Mouse (Mus musculus): ENCODE measurements around the gene Ccdc148.

DNA sequence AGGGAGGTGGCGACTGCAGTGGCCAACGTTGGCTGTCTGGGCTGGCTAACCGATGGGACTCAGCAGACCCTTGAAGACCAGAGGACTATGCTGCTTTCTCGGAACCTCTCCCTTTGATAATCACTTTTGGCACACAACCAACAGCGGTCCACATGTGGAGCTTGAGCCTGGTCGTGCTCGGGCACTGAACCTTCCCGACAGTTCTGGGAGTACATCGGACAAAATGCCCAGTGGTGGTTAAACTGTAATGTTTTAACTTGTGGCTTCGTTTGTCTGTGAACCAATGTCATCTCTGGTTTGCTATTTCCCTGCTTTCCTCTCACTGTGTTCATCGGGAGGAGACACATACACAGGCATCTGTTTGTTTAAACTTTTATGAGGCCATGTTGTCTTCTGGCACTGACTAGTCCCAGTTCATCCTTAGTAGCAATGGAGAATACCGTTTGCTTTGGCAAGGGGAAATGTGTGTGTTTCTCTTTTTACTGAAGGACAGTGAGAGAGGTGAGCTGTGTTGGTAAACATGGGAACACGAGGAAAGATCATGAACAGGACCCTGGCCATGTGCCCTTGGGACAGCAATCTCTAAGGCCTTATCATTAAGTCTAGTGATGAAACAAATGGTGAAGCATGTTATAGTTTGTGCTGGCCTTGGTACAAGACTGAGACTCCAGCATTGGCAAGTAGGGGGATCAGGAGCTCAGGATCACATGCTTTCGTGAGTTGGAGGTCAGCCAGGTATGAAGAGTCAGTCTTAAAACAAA lies 167.9 kb downstream of the Ccdc148 start:
- TF ChIP-seq FOSL1 (IDR thresholded peaks at IDR 0.05; ENCODE audit: insufficient read depth, low read length, poor library complexity, severe bottlenecking) (no peak), CTCF (IDR thresholded peaks at IDR 0.05; ENCODE audit: control insufficient read depth, insufficient read depth, insufficient read length) (no peak), USF1 (IDR thresholded peaks at IDR 0.05; ENCODE audit: low read depth) (no peak), MYOG (IDR thresholded peaks at IDR 0.05; ENCODE audit: control insufficient read depth, extremely low read depth, insufficient read length) (no peak), MAX (IDR thresholded peaks at IDR 0.05) (no peak), MYOD1 (IDR thresholded peaks at IDR 0.05; ENCODE audit: control insufficient read depth, insufficient read length, low read depth) (no peak), CEBPB (IDR thresholded peaks at IDR 0.05; ENCODE audit: low read depth) (no peak)
